Mouse (Mus musculus) brain, embryonic 14.5 days (tissue): ENCODE data around the gene Klhl41.

Experiments used
- CTCF ChIP-seq: fragments of 200-500 bp; IDR thresholded peaks from 2 replicates; pipeline ENCODE4 v1.5.1; 2012; ENCODE audit warnings: inconsistent platforms, mild to moderate bottlenecking, moderate library complexity, borderline replicate concordance; ENCODE audit not compliant: insufficient read depth, insufficient read length; ENCODE audit errors: extremely low read depth
- POLR2A ChIP-seq: fragments of 200-500 bp; IDR thresholded peaks from 2 replicates; pipeline ENCODE4 v1.6.1; 2012; ENCODE audit warnings: mild to moderate bottlenecking, inconsistent platforms, borderline replicate concordance; ENCODE audit not compliant: poor library complexity, insufficient read depth, insufficient read length, severe bottlenecking; ENCODE audit errors: extremely low read depth

- TF ChIP-seq POLR2A, result no peak
- no peak for TF ChIP-seq CTCF
Observed at GRCm38 (mm10) chr2:69640100-69640499, 29.8 kb upstream of the Klhl41 start.
